Mouse (Mus musculus) frontal cortex, postnatal 36 days (tissue): ENCODE results near the gene Aff3.

ENCODE experiments used
- DNase-seq, 2 experiments: peaks; one replicate each; pipeline ENCODE4 v3.0.0; 2022; ENCODE audit warnings: low spot score in 2 of 2

Aff3 gene

DNA sequence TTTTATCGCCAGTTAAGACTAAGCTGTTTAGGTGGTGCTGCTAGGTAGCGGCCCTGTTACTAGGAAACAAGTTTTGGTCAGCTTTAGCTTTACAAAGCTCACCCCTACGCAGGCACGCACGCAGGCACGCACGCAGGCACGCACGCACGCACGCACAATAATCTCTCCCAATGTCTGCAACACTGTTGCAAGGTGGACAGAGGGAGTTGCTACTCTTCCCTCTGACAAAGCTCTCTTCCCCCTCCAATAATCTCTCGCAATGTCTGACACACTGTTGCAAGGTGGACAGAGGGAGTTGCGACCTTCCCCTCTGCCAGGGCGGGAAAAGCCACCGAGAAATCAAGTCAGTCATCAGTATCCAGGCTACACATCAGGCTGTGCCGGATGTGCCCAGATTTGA lies 425.2 kb downstream of the Aff3 start:
- DNase-seq = no peak

DNA sequence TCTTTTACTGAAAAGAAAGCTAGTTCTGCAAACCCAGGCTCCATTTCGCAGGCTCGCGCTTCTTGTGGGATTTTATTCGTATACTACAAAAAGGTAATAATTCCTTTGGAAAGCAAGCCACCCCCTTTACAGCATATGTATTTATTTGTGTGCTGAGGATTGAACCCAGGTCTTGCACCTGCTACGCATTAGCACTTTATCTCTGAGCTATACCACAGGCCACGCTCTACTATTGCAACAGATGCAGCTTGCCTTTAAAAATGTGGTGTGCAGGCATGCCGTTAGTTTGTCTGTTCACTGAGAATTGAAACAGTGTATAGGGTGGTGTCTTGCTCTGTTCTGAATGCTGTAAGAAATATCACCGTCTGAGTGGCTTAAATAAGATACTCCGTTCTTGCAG lies 426.9 kb downstream of the Aff3 start:
- DNase-seq = no peak

DNA sequence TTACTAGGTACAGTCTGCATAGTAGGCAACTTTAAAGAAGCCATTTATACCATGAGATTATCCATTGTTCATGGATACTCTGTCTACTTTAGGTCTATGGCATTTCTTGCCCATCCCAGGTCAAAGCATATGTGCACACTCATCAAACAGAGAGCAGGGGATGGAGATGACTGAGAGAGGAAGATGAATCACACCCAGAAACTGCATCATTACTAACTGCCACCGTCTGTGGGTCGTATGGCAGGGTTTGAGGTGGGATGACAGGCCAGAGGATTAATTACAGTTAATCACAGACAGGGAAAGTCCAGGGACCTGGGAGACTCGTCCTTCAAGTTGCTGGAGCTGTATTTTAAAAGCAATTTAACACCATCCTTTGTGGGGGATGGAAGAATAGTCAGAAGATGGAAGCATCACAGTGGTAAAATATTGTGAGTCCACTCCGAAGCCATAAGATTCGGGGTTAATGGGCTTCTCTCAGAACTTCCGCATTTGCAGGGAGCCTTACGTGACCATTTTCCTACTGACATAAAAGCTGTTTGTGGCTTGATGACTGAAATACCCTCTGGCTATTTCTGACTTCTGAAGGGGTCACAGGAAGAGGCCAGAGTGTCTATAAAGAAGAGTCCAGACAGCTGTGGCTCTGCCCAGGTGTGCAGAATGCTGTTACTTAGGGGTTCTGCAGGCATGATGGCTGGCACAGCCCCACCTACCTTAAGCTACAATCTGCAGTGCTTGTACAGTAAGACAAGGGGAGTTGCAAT lies 427.5 kb downstream of the Aff3 start:
- no peak for DNase-seq

DNA sequence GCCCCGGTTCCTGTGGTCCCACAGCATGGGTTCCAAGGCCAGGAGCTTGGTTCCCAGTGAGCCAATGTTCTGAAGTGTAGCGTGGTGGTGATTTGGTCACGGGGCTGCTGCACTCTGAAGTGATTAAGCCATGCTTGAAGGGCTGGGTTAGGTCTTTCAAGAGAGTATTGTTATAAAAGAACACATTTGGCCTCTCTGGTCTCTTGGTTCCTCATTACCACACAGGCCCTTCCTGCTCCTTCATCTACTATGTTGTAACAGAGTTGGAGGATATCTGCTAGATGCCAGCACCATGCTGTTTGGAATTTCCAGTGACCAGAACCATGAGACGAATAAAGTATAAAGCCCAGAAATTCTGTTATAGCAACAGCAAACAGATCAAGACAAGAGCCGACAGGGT lies 431.6 kb downstream of the Aff3 start:
- no peak for DNase-seq

DNA sequence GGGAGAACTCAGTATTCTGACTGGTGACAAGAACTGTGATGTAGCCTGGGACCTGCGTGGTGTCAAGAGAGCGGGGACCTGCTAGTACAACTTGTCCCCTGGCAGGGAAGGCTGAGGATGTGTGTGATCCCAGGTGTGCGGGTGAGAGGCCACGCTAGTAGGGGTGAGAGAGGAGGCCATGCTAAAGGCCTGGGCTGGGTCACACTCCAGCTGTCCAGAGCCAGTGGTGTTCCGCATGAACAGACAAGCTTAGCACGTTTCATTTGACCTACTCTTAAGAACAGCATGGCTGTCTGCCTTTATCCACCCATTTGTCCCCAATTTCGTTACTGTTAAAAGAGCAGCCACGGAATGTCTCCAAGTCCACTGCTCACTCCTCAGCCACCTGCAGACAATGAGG lies 434.7 kb downstream of the Aff3 start:
- DNase-seq = no peak

DNA sequence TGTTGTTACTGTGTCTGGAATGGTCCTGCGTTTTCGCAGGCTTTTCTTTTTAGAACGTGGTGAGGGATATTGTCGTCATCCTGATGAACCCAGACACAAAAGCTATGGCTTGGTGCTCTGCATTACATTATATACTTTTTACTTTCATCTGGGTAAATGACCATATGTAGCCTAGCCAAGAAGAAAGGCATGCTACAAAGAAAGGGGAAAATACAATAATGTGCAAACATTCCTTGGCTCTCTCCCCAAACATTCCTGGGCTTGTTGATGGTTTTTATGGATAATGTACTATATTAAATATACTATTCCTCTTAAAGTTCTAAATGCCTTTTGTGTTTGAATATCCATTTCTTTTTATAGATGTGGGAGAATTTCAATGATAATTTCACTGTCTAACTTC lies 435.9 kb downstream of the Aff3 start:
- DNase-seq = no peak

DNA sequence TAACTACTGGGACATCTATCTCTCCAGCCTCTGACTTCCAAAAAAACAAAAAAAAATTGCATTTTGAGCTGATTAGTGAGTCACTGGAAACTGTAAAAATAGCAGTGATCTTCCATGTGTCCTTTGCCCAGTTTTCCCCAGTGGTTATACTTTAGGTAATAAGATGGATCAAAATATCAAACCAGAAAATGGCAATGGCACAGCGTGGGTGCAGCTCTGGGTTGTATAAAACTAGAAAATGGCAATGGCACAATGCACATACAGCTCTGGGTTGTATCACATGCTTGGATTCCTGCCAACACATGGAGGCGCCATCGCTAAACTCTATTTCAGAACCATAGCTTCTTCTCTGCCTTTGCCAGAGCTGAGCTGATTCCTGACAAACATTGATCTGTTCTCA lies 439.6 kb downstream of the Aff3 start:
- no peak for DNase-seq

DNA sequence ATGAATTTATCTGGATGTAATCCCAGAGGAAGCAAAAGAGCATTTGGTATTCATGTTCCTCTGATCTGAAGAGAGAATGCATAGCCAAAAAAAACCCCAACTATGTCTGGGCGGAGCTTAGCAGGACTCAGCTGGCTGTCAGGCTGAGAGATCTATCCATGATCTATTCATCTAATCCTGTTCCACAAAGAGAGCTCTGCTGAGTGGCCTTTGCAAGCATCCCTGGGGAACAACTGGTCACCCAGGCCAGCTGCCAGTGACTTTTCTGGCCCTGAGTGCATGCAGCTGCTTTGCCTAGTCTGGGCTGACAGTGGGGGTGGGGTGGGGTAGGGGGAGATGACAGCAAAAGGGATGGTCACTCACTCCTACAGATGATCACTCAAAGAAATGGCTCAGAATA lies 442.6 kb downstream of the Aff3 start:
- DNase-seq = no peak

DNA sequence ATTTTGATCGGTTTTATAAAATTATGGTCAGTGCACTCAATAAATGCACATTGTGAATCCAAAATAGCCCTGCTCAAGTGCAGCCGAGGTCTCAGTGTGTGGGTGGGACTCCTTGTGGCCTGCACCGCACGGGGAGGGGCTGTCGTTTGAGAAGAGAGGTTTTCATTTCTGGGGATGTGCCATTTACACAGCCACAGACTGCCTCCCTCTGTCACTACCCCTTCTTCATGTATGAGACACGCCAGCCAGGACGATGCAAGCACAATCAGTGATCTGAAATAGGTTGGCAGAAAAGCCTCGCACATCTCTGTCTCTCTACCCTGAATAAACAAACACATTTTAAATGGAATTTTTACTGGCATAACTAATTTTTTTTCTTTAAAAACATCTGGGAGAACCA lies 443.3 kb downstream of the Aff3 start:
- no peak for DNase-seq

DNA sequence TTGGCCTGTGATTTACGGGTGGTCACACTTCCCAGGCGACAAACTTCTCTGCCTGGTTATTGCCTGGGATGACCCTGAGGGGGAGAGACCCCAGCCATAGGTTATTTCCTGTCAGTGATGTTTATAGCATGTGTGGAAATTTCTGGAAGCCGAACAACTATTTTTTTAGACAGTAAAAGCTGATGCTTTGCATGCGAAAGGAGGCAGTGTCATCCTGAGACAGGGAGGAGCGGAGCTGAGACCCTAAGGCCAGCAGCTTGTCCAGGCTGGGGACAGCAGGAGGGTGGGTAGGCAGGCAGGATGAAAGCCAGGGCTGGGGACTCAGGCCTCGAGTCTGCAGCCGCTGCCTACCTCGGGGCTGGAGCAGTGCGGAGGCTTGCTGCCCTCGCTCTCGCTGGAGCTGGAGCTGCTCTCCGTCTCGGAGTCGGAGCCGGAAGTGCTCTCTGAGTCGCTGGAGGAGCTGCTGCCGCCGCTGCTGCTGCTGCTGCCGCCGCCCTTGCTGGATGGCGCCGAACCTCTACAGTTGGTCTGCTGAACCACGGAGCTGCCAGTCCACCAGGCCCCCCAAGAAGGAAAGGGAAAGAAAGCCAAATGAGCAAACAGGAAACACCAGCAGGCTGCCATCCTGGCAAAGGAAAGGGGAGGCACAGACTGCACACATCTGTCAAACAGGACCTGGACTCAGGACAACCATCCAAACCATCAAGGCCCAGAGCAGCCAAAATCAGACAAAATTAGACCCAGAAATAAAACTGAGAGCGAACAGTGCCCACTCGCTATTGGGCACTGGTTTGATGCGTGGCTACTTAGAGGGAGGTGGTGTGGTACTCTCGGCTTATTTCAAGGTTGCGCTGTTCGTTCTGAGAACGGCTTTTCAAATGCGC lies 446.6 kb downstream of the Aff3 start:
- DNase-seq = no peak

DNA sequence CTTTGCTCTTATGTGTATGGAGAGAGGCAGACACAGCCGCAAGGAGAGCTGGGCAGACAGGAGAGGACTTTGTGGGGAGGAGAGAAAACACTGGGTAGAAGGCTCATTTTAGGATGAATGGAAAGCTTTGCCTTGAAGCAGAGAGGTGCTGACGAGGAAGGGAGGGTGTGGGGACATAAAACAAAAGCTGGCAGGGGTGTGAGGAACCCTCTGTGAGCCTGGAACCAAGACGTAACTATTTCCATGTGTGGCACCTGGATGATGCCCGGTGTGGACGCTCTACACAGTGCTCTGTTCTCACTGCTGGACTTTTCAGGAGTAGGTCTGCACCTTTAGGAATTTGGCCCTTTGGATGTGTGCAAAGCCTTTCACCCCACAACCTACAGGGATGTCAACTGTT lies 447.7 kb downstream of the Aff3 start:
- no peak for DNase-seq

DNA sequence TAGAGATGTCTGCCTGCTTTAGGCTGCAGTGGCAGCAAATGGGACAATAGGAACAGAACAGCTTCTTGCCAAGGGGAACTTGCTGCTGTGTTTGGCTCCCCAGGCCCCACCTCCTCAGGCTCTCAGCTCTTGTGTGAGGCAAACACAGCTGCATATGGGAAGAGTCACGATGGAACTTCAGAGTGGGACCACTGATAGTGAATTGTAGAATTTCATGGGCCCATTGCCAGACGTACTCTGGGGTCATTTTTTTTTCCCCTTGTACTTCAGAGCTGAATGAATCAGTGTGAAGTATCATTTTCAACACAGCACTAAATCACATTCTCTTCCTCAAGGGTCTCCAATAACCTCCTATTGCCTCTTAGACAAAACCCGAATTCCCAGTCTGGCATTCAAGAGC lies 451.4 kb downstream of the Aff3 start:
- no peak for DNase-seq

DNA sequence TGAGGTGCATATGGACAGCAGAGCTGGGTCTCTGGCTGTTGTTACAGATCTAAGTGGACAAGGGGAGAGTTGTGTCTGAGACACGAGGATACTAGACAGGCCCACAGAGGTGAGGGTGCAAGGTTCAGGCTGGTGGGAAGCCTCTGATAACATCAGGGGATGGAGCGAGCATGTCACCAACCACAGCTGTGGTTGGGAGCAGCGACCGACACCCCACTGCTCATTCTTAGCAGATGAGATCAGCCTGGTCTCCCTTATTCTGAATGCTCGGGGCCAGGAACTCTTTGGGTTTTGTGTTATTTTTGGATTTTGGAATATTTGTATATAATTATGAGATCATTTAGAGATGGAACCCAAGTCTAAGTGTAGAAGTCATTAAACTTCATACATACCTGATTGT lies 452.4 kb downstream of the Aff3 start:
- DNase-seq = no peak

DNA sequence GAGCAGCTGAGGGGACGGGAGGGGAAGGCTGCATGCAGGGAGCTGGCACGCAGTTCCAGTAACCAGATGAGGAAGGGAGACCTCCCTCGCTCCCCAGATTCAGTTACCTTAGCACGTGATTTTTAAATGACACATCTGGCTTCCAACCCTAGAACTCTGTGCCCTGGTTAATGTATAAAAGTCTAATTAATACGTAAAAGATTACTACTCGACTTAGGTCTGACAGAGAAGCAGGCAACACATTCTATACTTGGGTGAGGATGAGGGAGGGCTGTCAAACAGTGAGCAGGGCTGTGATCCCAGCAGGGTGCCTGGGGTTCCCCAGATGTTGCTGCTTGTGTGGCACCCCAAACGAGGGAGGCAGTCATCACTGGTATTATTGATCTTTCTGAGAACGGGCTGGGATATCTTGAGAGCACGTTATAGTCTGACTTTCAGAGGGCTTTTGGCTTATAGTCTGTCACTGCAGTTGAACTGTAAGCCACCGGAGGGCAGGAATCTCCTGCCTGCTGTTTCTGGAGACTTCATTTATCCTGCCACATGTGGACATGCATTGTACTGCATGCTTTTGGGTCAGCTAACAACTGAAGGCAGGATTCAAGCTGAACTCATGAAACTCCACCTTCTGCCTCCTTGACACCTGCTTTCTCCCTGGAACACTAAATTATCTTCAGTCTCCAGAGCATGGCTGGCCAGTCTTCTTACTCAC lies 462.1 kb downstream of the Aff3 start:
- DNase-seq = no peak

DNA sequence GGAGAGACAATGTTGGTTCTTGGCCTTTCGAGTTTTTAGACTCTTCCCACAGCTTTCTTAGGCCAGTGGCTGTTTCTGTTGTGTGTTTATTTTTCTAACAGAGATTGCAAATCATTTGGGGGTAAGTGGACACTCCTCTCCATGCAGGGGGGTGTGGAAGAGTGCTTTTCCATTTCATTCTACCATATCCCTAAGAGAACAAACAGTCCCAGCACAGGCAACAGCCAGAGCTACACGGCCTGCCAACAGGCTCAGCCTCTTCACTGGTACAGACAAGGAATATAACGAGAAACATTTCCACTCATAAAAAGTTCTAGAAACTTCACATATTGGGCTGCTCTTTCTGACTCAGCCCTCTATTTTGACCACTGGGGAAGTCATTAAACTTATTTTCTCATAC lies 463.0 kb downstream of the Aff3 start:
- DNase-seq = no peak

DNA sequence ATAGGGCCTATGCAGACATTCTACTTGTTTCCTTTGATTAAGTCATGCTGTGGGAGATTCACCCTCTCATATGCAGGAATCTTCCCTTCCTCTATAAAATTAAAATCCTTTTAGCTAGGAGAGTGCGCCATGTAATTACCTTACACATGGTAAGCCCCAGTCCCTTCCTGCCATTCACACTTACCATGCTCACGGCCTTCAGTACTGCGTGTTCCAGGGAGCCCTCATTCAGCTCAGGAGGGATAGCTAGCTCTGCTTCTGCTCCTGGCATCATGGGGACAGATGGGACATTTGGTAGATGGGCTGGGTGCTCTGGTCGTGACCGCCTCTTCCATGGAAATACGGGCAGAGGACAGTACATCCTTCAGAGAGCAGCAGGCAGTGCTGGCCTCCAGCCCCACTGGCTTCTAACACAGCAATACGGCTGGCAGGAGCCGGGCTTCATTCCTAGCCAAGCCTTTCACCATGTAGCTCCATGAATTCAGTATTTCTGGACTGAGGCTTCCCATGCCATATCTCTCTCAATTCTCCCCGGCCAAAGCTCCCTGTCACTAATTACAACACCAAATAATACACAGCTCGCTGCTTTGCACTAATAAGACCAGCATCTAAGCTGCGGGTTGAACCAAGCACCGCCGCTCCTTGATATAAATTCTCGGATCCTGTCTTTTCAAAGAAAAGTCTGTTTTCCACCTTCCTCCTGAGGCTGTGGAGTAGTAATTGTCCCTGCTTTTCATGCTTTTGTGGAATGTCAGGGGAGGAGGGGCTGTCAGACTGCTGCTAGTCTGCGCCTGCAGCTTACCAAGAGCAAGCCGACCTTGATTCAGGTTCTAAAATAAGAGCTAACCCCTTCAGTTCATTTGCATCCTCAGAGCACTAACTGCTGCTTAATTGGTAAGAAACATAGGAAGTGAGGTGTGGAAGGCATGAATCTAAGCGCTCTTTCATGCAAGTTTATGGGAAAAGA lies 464.8 kb downstream of the Aff3 start:
- DNase-seq = no peak

DNA sequence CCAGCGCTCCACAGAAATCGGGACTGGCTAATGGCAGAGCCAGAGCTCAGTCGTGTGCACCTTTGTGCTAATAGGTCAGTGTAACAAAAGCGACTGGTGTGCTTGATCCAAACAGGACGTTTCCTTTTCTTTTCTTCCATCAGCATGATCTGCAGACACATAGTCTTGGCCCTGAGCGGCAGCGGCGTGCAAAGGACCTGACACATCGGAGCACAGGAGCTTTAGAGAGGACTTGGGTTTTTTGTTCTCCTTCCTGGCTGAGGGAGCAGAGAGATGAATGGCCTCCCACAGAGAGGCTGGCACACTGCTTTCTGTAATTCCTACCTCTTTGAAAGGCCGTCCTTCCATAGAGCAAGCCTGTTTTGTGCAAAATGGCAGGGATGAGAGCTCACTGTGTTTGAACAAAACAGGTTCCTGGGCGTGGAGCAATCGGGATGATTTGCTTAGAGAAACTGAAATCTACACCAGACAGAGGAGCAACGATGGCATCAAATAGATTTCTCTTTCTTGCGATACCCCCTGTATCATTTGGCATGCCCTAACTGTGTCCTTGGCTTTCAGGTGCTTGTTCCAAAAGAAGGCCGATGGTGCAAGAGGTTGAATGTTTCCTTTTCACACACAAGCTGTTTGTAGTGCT lies 466.2 kb downstream of the Aff3 start:
- DNase-seq = no peak

DNA sequence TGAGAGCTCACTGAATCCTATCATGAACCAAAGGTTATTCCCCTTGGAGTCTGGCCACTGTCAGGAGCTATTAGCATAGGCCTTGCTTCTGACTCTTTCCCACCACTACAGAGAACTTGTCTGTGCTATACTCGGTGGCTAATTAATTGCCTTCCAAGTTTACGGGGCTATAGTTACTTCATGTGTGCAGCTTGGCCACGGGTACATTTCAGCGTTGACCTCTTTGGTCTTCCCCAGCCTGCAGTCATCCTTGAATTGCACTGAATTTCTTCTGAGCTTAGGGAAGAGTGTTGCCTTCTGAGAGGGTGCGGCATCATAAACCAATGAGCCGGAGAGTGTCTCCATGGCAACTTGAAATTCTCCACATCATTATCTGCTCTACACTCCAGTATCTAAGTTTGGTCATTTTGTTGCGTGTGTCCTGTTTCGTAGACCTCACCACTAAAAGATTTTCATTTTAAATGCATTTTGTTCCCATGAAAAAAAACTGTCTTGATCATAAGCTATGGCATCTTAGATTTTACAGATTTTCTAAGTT lies 467.5 kb downstream of the Aff3 start:
- no peak for DNase-seq

DNA sequence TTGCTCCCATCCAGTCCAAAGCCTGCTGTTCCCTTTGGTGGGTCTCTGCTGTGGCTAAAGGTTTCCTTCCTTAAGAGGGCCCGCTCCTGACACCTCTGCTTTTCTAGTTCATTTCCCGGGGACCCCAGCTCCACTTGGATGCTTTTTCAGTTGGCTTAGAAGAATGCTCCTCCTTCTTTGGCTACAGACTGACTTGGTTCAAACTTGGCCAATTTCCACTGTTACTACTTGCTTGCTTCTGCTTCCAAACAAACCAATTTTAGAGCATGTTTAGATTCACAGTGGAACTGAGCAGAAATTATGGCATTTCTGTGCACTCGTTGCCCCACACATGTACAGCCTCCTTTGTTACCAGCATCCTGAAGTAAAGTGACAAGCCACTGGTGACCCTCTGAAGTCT lies 469.0 kb downstream of the Aff3 start:
- DNase-seq = no peak

DNA sequence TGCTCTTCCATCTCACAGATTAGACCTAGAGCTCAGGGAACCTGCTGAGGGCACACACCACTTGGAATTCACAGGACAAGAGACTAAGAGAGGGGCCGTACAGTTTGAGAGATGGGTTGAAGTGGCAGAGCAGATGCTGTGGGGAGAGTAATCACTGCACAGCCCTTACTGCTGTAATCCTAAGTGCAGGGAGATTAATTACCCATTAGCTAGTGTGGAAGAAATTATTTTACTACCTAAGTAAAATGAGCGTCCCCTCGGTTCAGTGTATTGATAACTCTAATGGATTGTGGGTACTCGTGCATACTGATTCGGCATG lies 478.6 kb downstream of the Aff3 start:
- DNase-seq = no peak
